Mouse (Mus musculus) telencephalon, adult 2 months (tissue): ENCODE data around the gene Prkar1a.
A peak's percentile ranks its signal among the peaks of the same experiment; 100 is the strongest.
"Not testable (repeated sequence)": the region's sequence is repeated elsewhere in the genome, so short reads cannot be mapped to it uniquely, and the experiment has no call there.

Source experiments
- DNase-seq: peaks from one replicate; pipeline ENCODE4 v3.0.0-alpha.2; 2011; ENCODE audit warnings: low read depth, low spot score

Prkar1a gene

DNA sequence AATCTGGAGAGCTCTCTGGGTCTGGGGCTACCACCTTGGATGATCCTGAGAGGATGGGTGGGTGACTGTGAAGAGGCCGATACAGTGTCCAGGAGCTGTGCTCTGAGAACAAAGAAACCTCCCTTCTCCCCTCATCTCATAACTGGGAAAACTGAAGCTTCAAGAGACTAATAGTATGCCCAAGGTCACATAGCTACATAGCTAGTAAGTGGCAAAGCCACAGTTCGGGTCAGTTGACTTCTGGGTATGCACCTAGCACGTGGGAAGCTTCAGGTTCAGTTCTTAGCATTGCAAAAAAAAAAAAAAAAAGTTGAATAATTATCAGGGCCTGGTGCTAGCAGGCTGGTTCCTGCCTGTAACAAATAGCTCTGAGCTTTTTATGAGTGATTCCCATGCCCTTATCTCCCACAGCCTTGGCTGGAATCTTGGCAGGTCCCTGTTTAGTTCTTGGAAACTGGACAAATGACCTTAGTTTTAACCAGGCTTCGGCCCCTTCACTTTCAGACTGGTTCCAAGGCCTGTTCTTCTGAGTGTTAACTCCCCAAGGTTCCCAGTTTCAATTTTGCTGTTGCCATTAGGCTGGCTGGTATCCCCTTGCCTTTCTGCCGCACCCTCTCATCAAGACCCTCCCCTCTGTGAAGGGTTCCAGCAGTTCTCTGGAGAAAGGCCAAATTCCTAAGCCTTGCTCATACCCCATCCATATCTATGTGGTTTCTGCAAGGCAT is 7.5 kb upstream of the Prkar1a start:
- no peak for DNase-seq

DNA sequence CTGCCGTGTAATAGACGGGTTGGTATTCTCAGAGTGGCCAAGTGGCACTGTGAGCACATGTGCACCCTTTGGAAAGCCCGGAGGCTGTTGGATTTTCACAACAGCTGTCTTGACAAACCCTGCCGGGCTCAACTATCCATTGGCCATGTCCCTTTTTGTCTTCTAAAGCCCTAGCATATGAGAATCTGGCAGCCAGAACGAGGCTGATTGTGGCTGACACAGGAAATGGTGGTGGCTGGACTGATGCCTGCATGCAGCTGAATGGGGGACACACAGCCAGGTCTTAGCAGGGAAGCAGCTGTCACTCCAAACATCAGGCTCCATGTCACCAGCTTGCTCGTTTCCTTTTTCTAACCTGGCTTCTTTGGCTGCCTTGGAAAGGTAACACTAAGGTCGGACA is 695 bp upstream of the Prkar1a start:
- no peak for DNase-seq

DNA sequence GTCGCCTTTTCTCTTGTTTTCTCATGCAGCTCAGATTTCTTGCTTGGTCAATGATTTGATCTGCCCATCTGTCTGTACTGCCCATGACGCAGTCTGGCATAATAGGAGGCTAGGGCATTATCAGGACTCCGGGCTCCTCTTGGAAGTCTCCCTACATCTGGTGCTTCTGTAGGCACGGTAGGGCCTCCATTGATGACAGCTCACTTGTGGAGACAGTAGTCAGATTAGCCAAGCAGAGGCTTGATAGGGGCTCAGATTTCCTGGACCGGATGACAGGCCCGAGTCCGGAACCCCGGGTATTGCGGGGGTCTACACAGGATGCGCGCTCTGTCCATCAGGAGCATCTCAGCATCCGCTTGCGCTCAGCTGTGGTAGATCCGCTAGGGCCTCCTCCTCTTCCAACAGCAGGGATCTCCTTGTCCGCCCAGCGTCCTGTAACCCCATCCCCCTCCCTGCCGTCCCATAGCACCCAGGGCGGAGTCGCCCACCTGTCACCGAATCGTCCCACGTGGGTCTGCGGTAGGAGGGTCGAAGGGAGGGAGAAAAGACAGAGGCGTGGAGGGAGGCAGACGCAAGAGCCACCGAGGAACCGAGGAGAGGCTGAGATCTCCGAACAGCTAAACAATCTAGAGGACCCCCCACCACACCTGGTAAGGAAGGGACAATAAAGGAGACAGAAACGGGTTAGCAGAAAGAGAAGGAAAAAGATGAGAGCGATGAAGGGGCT is 933 bp downstream of the Prkar1a start:
- DNase-seq: peak; percentile 84

DNA sequence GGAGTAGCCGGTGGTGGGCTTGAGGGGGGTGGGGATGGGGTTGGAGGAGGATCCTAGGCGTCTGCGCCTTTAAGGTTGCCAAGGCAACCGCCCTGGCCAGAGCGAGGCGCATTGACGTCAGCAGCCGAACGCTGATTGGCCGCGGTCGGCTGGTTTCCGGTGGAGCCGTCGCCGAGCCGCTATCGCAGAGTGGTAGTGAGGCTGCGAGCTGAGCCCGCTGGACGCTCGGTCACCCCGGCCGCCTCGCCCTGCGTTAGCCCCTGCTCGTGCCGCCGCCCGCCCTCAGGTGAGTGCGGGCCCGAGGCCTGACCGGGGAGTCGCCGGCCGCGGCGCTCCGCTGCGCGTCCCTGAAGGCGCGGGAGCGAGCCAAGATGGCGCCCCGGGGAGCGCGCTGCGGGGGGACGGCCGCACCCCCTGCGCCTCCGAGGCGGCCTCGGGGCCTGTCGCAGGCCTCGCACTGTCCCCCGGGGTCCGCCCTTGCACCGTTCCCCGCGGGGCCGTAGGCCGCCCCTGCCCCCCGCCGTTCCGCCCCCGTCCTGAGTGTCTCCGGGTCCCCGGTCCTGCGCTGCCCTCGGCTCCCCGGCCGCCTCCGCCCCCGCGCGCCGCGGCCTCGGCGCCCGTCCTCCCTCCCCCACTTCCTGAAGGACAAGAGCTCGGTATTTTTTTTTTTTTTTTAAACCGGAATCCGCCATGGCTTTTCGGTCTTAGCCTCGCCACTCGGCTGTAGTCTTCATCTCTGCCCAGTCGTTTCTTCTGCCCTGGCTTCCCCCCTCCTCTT is 1.8 kb downstream of the Prkar1a start:
- DNase-seq: peak; percentile 81

DNA sequence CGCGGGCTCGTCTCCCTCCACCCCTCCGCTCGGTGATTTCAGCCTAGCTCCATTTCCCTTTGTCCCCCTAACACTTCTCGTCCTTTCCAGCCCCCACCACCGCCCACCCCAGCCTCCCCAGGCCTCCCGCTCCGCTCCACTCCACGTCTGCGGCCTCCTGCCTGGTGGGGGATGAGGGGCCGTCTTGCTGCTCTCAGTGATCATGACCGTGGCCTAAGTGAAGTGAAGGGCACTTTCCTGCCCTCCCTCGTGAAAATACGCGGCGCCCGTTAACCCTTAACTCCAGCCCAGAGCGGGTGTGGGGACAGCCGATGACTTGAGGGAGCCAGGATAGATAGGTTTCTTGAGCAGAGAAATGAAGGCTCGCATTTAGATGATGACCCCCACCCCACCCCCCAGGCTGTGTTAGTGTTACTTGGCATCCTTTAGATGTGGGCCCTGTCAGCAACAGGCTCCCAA is 2.4 kb downstream of the Prkar1a start:
- DNase-seq: no peak

DNA sequence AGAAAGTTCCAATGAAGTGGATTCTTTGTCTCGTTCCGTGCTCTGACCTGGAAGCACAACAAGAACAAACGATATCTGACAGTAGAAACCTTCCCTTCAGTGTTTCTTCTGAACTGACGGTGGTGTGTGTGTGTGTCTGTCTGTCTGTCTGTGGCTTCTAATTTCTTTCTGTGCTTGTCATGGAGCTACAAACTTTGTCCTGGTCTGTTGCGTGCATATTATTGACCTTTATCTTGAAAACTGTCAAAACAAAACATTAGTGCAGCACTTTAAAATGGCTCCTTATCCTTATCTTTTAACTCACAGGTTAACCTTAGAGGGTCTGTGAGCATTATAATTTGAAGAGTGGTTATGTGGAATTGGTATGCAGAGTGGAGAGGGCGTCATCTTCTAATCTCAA is 3.3 kb downstream of the Prkar1a start:
- no peak for DNase-seq

DNA sequence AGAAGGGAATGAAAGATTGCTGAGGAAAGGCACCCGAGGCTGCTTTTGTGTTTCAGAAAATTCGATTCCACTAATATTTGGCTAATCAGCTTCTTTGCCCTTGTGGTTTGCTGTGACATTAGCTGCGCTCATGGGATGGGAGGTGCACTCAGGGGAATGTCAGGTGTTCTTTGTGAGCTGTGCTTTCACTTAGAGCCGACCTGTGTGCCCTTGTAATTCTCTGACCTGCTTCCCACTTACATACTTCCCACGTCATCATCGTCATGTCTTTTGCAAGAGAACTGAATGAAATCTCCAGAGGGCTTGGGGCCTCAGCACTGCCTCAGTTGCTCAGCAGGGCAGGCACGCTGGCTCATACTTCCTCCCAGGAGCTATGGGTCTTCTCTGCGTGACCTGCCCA is 4.0 kb downstream of the Prkar1a start:
- no peak for DNase-seq

DNA sequence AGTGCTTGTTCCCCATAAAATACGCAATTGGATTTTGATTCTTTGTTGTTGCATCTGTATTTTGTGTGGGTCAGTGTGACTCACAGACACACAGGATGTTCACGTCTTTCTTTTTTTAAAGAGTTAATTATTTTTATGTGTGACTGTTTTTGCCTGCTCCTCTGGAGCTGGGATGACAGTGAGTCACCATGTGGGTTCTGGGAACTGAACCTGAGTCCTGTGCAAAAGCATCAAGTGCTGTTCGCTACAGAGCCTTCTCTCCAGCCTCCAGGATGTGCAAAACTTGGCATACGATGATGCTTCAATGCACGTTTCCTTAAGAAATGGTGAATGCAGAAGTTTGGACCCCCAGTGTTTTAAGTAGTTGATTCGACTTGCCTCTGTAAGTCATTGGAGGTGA is 5.4 kb downstream of the Prkar1a start:
- no peak for DNase-seq

DNA sequence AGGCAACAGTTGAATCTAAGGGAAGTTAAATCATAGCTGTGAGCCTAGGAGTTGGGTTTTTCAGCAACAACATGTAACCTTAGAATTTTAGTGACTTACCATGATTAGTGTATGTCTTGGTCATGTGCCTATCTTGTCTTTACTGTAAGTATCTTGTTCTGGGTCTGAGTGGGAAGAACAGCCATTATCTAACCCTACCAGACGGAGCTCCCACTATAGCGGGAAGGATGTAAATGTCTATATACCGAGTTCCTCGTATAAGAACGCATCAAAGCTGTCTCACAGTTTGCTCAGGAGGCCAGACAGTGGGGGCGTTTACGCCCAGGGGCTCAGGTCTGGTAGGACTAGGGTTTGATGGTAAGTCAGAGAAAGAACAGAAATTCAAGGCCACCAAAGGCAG is 7.0 kb downstream of the Prkar1a start:
- no peak for DNase-seq

DNA sequence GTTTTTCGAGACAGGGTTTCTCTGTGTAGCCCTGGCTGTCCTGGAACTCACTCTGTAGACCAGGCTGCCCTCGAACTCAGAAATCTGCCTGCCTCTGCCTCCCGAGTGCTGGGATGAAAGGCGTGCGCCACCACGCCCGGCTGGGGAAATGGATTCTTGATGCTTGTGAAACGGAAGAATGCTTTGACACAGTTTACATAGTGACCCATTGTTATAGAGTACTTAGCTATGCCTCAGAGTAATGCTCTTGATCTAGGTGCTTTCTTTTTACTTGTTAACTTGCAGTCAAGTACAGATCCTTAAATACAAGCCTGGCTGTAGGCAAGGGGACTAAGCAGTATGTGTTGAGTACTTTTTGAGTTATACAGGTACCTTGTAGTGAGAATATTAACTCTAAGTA is 11.3 kb downstream of the Prkar1a start:
- not testable (repeated sequence) for DNase-seq

DNA sequence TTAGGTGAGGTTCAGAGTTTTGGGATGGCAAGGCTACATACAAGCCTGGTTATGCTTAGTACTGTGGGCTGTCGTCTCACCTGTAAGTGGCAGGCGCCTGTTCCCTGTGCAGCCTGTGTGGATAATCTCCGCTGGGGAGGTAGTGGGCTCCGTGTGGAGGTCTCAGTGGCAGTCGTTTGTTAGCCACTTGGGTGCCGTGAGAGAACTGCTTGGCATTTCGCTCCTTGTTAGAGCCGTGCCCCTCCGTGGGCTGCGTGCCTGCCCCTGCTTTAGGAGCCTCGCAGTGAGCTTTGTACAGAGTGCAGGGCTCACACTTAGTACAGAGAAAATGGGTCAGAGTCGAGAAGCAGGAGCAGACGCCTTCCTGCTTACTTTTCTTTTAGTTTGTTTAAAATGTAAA is 15.1 kb downstream of the Prkar1a start:
- no peak for DNase-seq

DNA sequence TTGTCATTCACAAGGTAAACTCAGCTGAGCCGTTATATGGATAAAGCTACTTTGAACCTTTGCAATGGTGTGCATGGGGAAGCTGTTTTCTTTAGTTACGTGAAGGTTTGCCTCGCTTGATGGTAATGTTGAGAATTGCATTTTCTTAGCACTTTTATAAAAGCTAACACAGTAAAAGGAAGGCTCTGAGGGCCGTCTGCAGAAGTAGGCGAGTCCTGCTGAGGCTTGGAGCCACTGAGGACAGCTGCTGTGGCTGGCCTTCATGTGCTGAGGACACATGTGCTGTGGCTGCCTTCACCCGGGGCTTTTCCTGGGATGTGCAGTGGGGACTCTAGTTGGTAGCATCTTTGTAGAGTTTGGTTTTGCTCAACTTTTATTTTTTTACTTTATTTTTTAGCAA is 16.2 kb downstream of the Prkar1a start:
- DNase-seq: no peak

DNA sequence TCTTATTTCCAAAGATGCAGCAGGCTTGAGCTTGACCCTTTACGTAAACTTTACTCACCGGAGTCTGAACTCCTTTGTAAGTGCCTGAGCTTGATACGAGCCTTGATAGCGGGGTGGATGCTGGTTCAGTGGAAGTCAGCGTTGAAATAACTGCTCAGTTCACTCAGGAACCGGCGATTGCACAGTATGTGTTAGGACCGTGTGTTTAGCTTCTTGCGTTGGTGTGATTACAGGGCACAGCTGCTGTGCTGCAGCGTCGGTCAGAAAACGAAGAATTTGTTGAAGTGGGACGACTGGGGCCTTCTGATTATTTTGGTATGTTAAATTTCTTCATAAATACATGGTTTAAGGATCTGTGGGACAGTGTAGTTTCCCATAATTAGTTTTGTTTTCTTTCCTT is 17.2 kb downstream of the Prkar1a start:
- DNase-seq: no peak

DNA sequence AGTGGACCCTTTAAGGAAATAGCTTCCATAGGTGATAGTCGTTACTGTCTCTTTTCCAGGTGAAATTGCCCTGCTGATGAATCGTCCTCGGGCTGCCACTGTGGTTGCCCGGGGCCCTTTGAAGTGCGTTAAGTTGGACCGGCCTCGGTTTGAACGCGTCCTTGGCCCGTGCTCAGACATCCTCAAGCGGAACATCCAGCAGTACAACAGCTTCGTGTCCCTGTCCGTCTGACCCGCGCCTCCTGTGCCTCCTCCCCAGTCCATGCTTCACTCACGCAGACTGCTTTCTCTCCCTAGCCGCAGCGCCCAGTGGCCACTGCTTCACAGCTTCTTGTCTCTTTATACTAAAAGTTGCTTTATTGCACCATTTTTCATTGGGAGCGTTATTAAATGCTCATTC is 18.2 kb downstream of the Prkar1a start:
- DNase-seq: no peak

DNA sequence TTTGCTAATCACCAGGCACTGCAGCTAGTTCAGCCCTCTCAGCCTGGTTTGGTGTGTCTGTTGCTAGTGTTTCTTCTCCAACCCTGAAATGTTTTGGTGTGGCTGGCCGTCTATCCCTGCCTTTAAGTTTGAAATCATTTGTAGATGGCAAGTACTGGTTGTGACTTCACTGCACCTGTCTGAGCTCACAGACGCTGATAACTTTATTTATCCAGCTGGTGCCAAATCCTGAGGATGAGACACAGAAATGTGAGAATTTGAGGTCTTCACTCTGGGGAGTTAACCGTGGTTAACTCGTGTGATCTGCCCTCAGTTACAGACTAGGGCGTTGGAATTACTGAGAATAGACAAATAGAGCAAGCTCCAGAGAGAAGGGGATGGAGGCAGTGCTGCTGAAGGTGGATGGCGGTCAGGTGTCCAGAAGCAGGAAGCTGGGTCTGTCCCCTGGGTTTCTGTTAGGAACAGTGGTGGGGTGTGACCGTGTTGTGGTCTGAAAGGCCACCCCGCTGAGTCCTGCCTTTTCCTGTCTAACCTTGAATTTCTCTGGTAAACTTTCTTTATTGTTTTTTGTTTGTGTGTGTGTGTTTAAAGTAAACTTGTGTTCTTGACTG is 19.0 kb downstream of the Prkar1a start:
- DNase-seq: no peak

DNA sequence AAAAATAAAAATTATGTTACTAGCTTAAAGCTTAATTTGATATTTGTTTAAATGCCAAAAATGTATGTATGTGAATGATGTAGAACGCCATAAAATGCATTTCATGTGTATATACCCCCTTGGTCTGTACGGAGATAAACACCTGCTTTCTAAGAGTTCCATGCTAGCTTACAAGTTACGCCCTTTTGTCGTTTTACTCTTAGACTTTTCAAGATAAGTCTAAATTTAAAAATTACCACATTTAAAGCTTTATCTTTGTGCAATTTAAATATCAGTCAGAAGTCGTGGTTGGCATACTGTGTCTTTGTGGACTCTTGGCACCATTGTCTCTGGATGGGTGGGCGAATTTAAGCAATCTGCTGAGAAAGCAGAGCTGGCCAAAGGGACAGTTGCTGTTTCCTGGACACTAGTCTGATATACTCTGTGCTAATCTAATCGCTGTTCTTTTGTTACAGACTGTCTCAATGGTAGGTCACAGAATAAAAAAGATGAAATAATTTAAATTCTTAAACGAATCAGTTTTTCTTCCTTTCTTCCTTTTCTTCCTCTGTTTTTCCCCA is 20.0 kb downstream of the Prkar1a start:
- no peak for DNase-seq

DNA sequence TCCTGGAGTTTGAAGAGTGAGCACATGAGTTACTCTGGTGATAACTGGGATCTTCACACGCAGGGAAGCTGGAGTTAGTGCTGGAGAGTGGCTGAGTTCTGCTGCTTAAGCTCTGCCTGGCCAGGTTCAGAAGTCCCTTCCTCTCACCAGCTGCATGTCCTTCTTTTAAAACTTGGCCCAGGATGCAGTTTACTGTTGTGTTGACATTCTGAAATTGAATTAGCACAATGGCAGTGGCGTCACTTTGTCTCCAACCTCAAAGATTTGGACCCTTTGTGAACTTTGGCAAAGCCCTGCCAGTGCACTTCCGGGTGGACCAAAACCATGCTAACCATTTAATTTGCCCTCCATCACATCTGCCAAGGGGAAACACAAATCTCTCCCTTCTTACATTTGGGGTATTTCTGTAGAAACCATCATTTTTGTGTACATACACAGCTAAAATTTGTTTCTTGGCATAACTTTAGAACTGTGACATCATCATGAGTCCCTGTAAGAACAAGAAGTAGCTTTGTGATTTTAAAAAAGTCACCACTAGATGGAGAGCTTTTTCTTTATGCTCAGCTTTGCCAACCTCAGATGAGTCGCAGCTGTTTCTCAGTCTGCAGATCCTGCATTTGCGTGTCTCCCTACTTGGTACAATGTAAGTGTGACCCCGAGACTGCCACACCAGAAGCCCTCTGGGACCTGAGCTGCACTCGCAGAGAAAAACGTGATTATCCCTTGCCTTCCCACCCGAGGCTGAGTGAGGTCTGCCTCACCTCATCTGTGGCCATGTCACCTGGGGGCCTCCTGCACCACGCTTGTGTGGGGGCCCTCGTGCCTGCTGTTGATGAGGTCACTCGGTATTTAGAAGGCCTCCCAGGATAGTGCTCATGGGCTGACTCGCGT is 21.1 kb downstream of the Prkar1a start:
- peak; percentile 76 for DNase-seq

DNA sequence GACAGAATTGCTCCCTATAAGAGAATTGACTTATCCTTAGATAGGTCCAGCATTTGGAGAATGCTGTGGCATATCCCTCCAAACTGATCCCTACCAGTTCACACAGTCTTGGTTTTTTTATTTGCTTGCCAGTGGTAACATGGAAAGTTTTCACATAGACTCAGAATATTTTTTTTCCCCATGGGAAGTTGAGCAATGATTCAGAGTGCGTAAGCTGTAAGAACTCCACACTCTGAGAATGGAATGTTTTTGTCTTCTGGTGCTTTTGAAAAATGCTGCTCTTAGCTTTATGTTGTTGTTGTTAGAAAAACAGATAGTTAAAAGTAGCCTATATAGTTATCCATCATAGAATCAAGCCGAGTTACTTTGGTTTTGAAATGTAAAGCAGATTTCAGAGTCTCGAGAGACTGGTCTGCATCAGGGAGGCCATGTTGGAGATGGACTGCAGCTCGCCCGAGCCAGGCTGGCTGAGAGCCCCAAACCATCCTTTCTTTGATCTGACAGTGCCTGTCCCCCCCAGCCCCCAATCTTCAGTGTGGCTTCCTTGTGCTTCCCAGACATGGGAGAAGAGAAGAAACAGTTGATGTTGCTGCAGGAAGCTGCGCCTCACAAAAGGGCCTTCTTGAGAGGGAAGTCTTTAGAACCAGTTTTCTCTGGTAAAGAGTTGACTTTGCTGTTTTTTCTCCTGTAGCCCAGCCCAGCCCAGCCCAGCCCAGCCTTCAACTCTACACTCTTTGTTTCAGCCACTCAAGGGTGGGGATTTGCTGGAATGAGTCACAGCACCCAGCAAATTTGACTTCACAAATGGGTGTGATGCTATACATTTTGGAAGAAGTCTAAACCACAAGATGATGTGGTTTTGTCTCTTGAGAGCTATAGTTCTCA is 22.2 kb downstream of the Prkar1a start:
- no peak for DNase-seq

DNA sequence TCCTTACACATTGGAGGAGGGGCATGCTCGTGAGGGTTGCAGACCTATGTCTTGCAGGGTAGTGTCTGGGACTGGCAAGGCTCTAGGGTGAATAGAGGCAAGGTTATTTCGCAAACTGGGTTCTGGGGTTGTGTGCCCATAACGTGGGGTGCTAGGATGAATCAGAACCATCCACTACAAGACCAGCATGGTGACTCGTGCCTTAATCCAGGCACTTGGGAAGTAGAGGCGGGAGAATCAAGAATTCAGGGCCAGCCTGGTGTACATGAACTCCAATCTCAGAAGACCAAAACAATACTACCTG is 22.8 kb downstream of the Prkar1a start:
- DNase-seq: no peak

DNA sequence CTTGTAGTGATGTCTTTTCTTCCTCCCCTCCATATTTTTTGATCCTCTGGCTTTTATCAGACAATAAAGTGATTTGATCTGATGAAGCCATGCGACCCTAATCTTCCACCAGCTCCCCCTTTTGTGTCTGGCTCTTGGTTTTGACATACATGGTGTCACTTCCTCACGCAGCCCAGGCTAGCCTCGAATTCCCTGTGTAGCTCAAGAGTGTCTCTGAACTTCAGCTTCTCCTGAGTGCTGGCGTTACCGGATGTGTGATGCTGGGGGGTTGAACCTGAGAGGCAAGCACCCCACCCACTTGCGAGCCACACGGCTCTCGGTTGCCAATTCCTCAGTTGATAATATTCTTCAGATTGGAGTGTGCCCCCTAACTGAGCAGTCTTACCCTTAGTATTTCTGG is 23.2 kb downstream of the Prkar1a start:
- DNase-seq: no peak
